Mouse (Mus musculus) G1E (cell line): ENCODE measurements around the gene Lrmda.

Experiments
- CTCF ChIP-seq: IDR thresholded peaks from 2 replicates; pipeline ENCODE4 v1.5.1; 2012; ENCODE audit warnings: low read depth, low read length, inconsistent platforms, mixed read lengths
- GATA1 ChIP-seq: IDR thresholded peaks from 2 replicates; pipeline ENCODE4 v1.6.1; 2012; ENCODE audit warnings: borderline replicate concordance, low read length, inconsistent platforms, mixed read lengths
- GATA2 ChIP-seq: IDR thresholded peaks from 2 replicates; pipeline ENCODE4 v1.6.1; 2012; ENCODE audit warnings: low read depth, low read length, inconsistent platforms, borderline replicate concordance
- POLR2AphosphoS5 ChIP-seq: IDR thresholded peaks from 2 replicates; pipeline ENCODE4 v1.6.1; 2012; ENCODE audit warnings: low read depth, low read length, inconsistent platforms; ENCODE audit not compliant: insufficient replicate concordance
- TAL1 ChIP-seq: conservative IDR thresholded peaks from 2 replicates; pipeline ENCODE4 v1.6.1; 2012; ENCODE audit warnings: low read depth, low read length, inconsistent platforms, mixed read lengths

DNA sequence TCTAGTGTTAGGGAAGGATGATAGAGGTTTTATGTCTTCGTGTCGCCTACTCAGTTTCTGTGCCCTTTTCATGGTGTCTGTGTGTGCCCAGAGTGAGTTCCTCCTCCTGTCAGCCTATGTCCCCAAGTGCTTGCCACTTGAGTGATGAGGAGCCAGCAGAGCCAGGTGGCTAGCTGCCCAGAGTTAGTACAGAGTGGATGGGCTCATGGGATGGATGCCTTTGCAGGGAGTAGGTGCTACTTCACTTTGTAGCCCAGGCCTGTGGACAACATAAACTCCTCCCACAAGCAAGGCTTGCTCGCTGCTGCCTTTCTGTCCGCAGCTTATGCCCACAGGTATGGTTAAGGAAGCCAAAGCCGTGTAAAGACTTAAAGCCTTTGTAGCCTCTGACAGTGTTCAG lies 387.1 kb downstream of the Lrmda start:
- TF ChIP-seq CTCF (no peak), TAL1 (no peak), GATA1 (no peak), POLR2AphosphoS5 (no peak), GATA2 (no peak)
